Comparison of ENCODE assay signal across 17 mouse cellular contexts in genomic region chr3:42205640-42206039, GRCm38 (mm10).
DNase-seq lines count a peak whose midpoint lies in the region; ATAC-seq lines count a peak whose summit lies in the region.
"Had no signal": no experiment of that assay in that cellular context is flagged by ENCODE, and none has a peak within 500 bp of the region (broad histone marks: within the 10 kb centered on the region; RNA-seq: fewer than 3 reads in every experiment).

No protein-coding gene starts in this region.

- no peaks in the 10 kb centered on the region for H3K9me3 ChIP-seq in forebrain, embryonic 13.5 days (replicated peaks)
- H3K9me3 ChIP-seq in forebrain, embryonic 11.5 days (ENCODE audit: control insufficient read depth, low read length) = no peaks in the 10 kb centered on the region
- no peaks in the 10 kb centered on the region for H3K9me3 ChIP-seq in forebrain, embryonic 15.5 days
- no peaks in the 10 kb centered on the region for H3K9me3 ChIP-seq in forebrain, embryonic 12.5 days
- H3K9me3 ChIP-seq in forebrain, embryonic 16.5 days (ENCODE audit: control insufficient read depth, low read length) = no peaks in the 10 kb centered on the region
- H3K9me3 ChIP-seq: embryonic facial prominence, embryonic 10.5 days; embryonic facial prominence, embryonic 12.5 days had no signal

- no peaks in the 10 kb centered on the region for H3K36me3 ChIP-seq in forebrain, embryonic 13.5 days (ENCODE audit: poor library complexity, severe bottlenecking)
- no peaks in the 10 kb centered on the region for H3K36me3 ChIP-seq in forebrain, embryonic 11.5 days (ENCODE audit: control insufficient read depth, insufficient read depth, low read length)
- no peaks in the 10 kb centered on the region for H3K36me3 ChIP-seq in forebrain, embryonic 15.5 days
- H3K36me3 ChIP-seq in forebrain, embryonic 12.5 days (replicated peaks) = no peaks in the 10 kb centered on the region
- no peaks in the 10 kb centered on the region for H3K36me3 ChIP-seq in forebrain, embryonic 16.5 days (ENCODE audit: control insufficient read depth, insufficient read depth)
- H3K36me3 ChIP-seq: embryonic facial prominence, embryonic 10.5 days; embryonic facial prominence, embryonic 12.5 days had no signal

- H3K4me1 ChIP-seq in forebrain, embryonic 13.5 days = no peaks in the 10 kb centered on the region
- H3K4me1 ChIP-seq in forebrain, embryonic 11.5 days (replicated peaks; ENCODE audit: control insufficient read depth, insufficient read depth, low read length) = no peaks in the 10 kb centered on the region
- no peaks in the 10 kb centered on the region for H3K4me1 ChIP-seq in forebrain, embryonic 15.5 days
- no peaks in the 10 kb centered on the region for H3K4me1 ChIP-seq in forebrain, embryonic 12.5 days
- no peaks in the 10 kb centered on the region for H3K4me1 ChIP-seq in forebrain, embryonic 16.5 days (replicated peaks; ENCODE audit: control insufficient read depth, insufficient read depth, low read length)
- H3K4me1 ChIP-seq: embryonic facial prominence, embryonic 10.5 days; embryonic facial prominence, embryonic 12.5 days had no signal

- WGBS in forebrain, embryonic 13.5 days = 80% methylated on average over 4 of the region's 4 CpGs
- 93% methylated on average over 4 of the region's 4 CpGs for WGBS in forebrain, embryonic 11.5 days
- 69% methylated on average over 4 of the region's 4 CpGs for WGBS in forebrain, embryonic 15.5 days
- 93% methylated on average over 4 of the region's 4 CpGs for WGBS in forebrain, embryonic 12.5 days
- 67% methylated on average over 4 of the region's 4 CpGs for WGBS in forebrain, embryonic 16.5 days

- peak; percentile 69; the same call in 1 of the 2 replicates for ATAC-seq in forebrain, embryonic 13.5 days
- ATAC-seq in forebrain, embryonic 11.5 days (replicated peaks; ENCODE audit: low FRiP score) = no peak
- ATAC-seq in forebrain, embryonic 15.5 days (replicated peaks) = peak; percentile 83
- ATAC-seq in forebrain, embryonic 12.5 days (ENCODE audit: low FRiP score) = no peak
- ATAC-seq in forebrain, embryonic 16.5 days = peak; percentile 80

- no peak overlapping the region for H3K4me2 ChIP-seq in forebrain, embryonic 13.5 days
- no peak overlapping the region for H3K4me2 ChIP-seq in forebrain, embryonic 11.5 days (ENCODE audit: low read depth, low read length, severe bottlenecking)
- H3K4me2 ChIP-seq in forebrain, embryonic 15.5 days (replicated peaks) = no peak overlapping the region
- H3K4me2 ChIP-seq in forebrain, embryonic 12.5 days = no peak overlapping the region
- no peak overlapping the region for H3K4me2 ChIP-seq in forebrain, embryonic 16.5 days (ENCODE audit: low read length)
- H3K4me2 ChIP-seq: embryonic facial prominence, embryonic 12.5 days had no signal

- no peak overlapping the region for H3K9ac ChIP-seq in forebrain, embryonic 13.5 days
- no peak overlapping the region for H3K9ac ChIP-seq in forebrain, embryonic 11.5 days (ENCODE audit: low read length)
- no peak overlapping the region for H3K9ac ChIP-seq in forebrain, embryonic 15.5 days (replicated peaks)
- H3K9ac ChIP-seq in forebrain, embryonic 12.5 days = no peak overlapping the region
- H3K9ac ChIP-seq in forebrain, embryonic 16.5 days (replicated peaks; ENCODE audit: low read depth, low read length) = no peak overlapping the region
- H3K9ac ChIP-seq: embryonic facial prominence, embryonic 12.5 days had no signal

- no peak overlapping the region for H3K4me3 ChIP-seq in forebrain, embryonic 13.5 days
- H3K4me3 ChIP-seq in forebrain, embryonic 11.5 days (ENCODE audit: low read depth, low read length) = no peak overlapping the region
- H3K4me3 ChIP-seq in forebrain, embryonic 15.5 days = no peak overlapping the region
- no peak overlapping the region for H3K4me3 ChIP-seq in forebrain, embryonic 12.5 days (replicated peaks)
- H3K4me3 ChIP-seq in forebrain, embryonic 16.5 days (replicated peaks; ENCODE audit: low read length) = no peak overlapping the region
- H3K4me3 ChIP-seq: embryonic facial prominence, embryonic 10.5 days; embryonic facial prominence, embryonic 12.5 days; gastrocnemius, adult 2 months had no signal

- no peak for DNase-seq in forebrain, embryonic 11.5 days (ENCODE audit: low spot score)
- no peak for DNase-seq in left cerebral cortex, adult 9 months (ENCODE audit: low spot score in 2 of 2)
- no peak for DNase-seq in layer of hippocampus, postnatal 36 days
- DNase-seq: adrenal gland, adult 2 months; adrenal gland, postnatal 10 days; adrenal gland, postnatal 25 days; cerebellum, adult 11-12 months; cerebellum, adult 8-10 months; cerebellum, adult 9-11 months; cerebellum, postnatal 25 days; gastrocnemius, adult 2 months had no signal

- H3K27me3 ChIP-seq in forebrain, embryonic 13.5 days = no peaks in the 10 kb centered on the region
- no peaks in the 10 kb centered on the region for H3K27me3 ChIP-seq in forebrain, embryonic 11.5 days (ENCODE audit: control insufficient read depth, insufficient read depth, low read length)
- no peaks in the 10 kb centered on the region for H3K27me3 ChIP-seq in forebrain, embryonic 15.5 days
- H3K27me3 ChIP-seq in forebrain, embryonic 12.5 days = no peaks in the 10 kb centered on the region
- H3K27me3 ChIP-seq in forebrain, embryonic 16.5 days (replicated peaks; ENCODE audit: control insufficient read depth, insufficient read depth, low read length) = no peaks in the 10 kb centered on the region
- H3K27me3 ChIP-seq: embryonic facial prominence, embryonic 12.5 days had no signal

- H3K27ac ChIP-seq in forebrain, embryonic 13.5 days = no peak overlapping the region
- H3K27ac ChIP-seq in forebrain, embryonic 11.5 days (ENCODE audit: low read depth, low read length) = no peak overlapping the region
- no peak overlapping the region for H3K27ac ChIP-seq in forebrain, embryonic 15.5 days (replicated peaks)
- no peak overlapping the region for H3K27ac ChIP-seq in forebrain, embryonic 12.5 days
- H3K27ac ChIP-seq in forebrain, embryonic 16.5 days (ENCODE audit: low read length) = no peak overlapping the region
- H3K27ac ChIP-seq: embryonic facial prominence, embryonic 10.5 days; embryonic facial prominence, embryonic 12.5 days; gastrocnemius, adult 2 months had no signal

Comparison
In these comparisons a context has a peak if more than half of its experiments do, and no peak if none do; other contexts are left out.
1. ATAC-seq: peak in forebrain, embryonic 13.5 days (single experiment), forebrain, embryonic 15.5 days (single experiment) and forebrain, embryonic 16.5 days (single experiment); none in forebrain, embryonic 11.5 days (single experiment) and forebrain, embryonic 12.5 days (single experiment).